Mouse (Mus musculus) hindbrain, embryonic 12.5 days (tissue): Measurements from ENCODE around the gene Pxylp1. TPM values are rescaled to one million over a fixed set of nuclear protein-coding genes. Genes with fewer than 3 reads are reported as not detected.

Experiments
- ATAC-seq: fragments of 200-750 bp; cut with Nextera tagmentation; 2 replicates; pipeline ENCODE4 v1.8.0; 2017; ENCODE audit warnings: moderate TSS enrichment; ENCODE audit not compliant: low FRiP score
- H3K27ac ChIP-seq: fragments of 300-500 bp; sonication (generic); 2 replicates; pipeline ENCODE4 v1.5.1; 2016; ENCODE audit warnings: mild to moderate bottlenecking
- H3K27me3 ChIP-seq: fragments of 300-500 bp; sonication (generic); 2 replicates; pipeline ENCODE4 v1.6.1; 2016; ENCODE audit warnings: mild to moderate bottlenecking
- H3K36me3 ChIP-seq: fragments of 300-500 bp; sonication (generic); 2 replicates; pipeline ENCODE4 v1.6.1; 2016; ENCODE audit warnings: mild to moderate bottlenecking
- H3K4me1 ChIP-seq: fragments of 300-500 bp; sonication (generic); 2 replicates; pipeline ENCODE4 v1.6.1; 2016
- H3K4me2 ChIP-seq: fragments of 300-500 bp; sonication (generic); replicated peaks from 2 replicates; pipeline ENCODE4 v1.6.1; 2016; ENCODE audit warnings: mild to moderate bottlenecking
- H3K4me3 ChIP-seq: fragments of 300-500 bp; sonication (generic); 2 replicates; pipeline ENCODE4 v1.5.1; 2016; ENCODE audit warnings: mild to moderate bottlenecking
- H3K9ac ChIP-seq: fragments of 300-500 bp; sonication (generic); 2 replicates; pipeline ENCODE4 v1.6.1; 2016; ENCODE audit warnings: mild to moderate bottlenecking, moderate library complexity
- H3K9me3 ChIP-seq: fragments of 300-500 bp; sonication (generic); replicated peaks from 2 replicates; pipeline ENCODE4 v1.6.1; 2016; ENCODE audit warnings: mild to moderate bottlenecking
- WGBS: fragments of 180-500 bp; shearing (Covaris S2); methylation state at CpG from one replicate; pipeline ENCODE4 v1.1.7; 2016; 5-methylcytosine and 5-hydroxymethylcytosine counted together
- polyA plus RNA-seq: library from polyadenylated mRNA; unstranded; fragments of >200 nt; fragmentation: Nextera tagmentation; extraction: Ambion mirVana; gene quantifications from 2 replicates; pipeline ENCODE4 v1.2.1, GENCODE M21; 2016

The Pxylp1 gene
- polyA plus RNA-seq, 1 experiment from 2014 or later, result 59.9 TPM

DNA sequence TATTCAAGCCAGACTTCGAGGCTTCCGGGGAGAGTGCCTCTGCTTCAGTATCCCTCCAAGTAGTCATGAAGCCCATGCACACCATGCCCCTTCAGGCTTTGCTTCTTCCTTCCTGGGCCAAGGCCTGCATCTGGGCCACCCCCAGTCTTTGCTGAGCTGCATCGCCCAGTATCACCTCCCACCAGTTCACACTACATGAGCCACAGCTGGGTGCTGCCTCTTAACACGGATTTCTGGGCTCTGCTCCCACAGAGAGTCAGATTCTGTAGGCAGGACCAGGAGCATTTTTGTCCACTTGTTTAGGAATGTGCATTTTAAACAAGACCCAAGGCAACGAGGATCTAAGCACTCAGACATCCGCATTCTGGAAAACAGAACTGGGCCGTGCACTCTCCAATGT is 40.8 kb downstream of the Pxylp1 start:
- Histone ChIP-seq H3K9me3 (no peaks in the 10 kb centered on the region), H3K36me3 (no peaks in the 10 kb centered on the region), H3K27me3 (no peaks in the 10 kb centered on the region), H3K4me2 (no peak overlapping the region), H3K27ac (0 out of 2 replicates have a peak overlapping the region, but pooled peaks have one; percentile 0), H3K9ac (no peak overlapping the region), H3K4me1 (peaks cover 20% of the 10 kb centered on the region), H3K4me3 (no peak overlapping the region)
- 68% methylated on average over 7 of the region's 7 CpGs for WGBS
- no peak for ATAC-seq

DNA sequence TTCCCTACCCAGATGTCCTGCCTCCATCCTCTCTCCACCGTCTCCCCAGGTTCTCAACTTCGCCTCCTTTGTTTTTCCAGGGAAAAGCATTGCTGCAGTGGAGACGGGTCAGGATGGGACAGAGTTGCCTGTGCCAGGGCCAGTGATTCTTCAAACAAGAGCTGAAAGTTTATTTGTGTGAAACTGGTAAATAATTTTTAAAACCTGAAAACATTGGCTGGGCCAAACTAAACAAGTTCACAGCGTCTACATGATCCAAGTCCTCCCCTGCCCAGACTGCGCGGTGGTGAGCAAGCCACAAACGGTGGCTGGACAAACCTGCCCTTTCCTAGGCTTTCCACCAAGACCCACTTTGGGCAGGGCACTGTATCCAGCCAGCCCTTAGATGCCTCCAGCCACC is 41.4 kb downstream of the Pxylp1 start:
- Histone ChIP-seq H3K27ac (0 out of 2 replicates have a peak overlapping the region, but pooled peaks have one; percentile 0), H3K4me1 (peaks cover 20% of the 10 kb centered on the region), H3K9me3 (no peaks in the 10 kb centered on the region), H3K4me2 (no peak overlapping the region), H3K9ac (no peak overlapping the region), H3K36me3 (no peaks in the 10 kb centered on the region), H3K4me3 (no peak overlapping the region), H3K27me3 (no peaks in the 10 kb centered on the region)
- ATAC-seq, result no peak
- 85% methylated on average over 7 of the region's 7 CpGs for WGBS

DNA sequence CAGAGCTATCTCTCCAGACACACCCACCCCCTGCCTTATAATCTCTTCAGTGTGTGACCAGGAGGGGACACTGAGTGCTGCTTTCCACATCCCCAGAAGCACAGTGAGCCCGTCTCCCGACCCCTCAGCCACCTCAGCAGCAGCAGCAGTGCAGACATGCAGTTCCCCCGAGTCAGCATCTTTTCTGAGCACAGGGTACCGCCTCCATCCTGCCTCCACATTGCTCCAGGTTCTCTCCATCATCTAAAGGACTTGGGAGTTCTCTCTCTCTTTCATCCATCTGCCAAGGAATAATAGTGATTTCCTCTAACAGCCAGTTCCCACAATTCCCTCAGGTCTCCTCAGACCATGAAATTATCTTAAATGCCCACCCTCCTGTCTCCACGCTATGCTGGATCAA is 43.5 kb downstream of the Pxylp1 start:
- no peak overlapping the region for H3K9ac ChIP-seq
- H3K27me3 ChIP-seq, result no peaks in the 10 kb centered on the region
- no peak overlapping the region for H3K4me3 ChIP-seq
- H3K27ac ChIP-seq, result peak overlapping the region; percentile 70
- no peak overlapping the region for H3K4me2 ChIP-seq
- WGBS, result 47% methylated on average over 5 of the region's 5 CpGs
- H3K4me1 ChIP-seq, result peaks cover 29% of the 10 kb centered on the region
- 0 out of 2 replicates have a peak, but pooled peaks cover 3% of the 10 kb centered on the region for H3K36me3 ChIP-seq
- no peaks in the 10 kb centered on the region for H3K9me3 ChIP-seq
- ATAC-seq, result no peak

DNA sequence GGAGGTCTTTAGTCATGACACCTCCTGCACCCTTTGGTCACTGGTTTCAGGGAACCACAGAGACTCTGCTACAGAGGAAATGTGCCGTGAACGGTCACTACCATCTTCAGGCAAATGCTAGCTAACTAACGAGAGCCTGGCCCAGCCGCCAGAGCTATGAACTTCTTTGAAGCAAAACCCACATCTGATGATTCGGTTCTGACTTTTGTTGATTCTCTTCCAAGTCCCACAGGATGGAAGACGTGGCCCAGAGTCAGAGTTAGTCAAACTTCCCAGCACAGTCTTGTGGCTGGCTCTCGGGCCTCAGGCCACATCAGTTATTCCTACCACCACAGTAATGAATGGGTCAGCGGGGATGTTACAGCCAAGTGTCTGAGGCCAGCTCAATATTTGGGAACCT is 46.1 kb downstream of the Pxylp1 start:
- H3K4me3 ChIP-seq, result no peak overlapping the region
- no peak overlapping the region for H3K4me2 ChIP-seq
- H3K27ac ChIP-seq, result no peak overlapping the region
- H3K9ac ChIP-seq, result no peak overlapping the region
- H3K27me3 ChIP-seq, result no peaks in the 10 kb centered on the region
- no peak for ATAC-seq
- WGBS, result 94% methylated on average over 8 of the region's 8 CpGs
- peaks cover 6% of the 10 kb centered on the region; the same call in 1 of the 2 replicates for H3K9me3 ChIP-seq
- H3K36me3 ChIP-seq, result 0 out of 2 replicates have a peak, but pooled peaks cover 8% of the 10 kb centered on the region
- H3K4me1 ChIP-seq, result peaks cover 27% of the 10 kb centered on the region

DNA sequence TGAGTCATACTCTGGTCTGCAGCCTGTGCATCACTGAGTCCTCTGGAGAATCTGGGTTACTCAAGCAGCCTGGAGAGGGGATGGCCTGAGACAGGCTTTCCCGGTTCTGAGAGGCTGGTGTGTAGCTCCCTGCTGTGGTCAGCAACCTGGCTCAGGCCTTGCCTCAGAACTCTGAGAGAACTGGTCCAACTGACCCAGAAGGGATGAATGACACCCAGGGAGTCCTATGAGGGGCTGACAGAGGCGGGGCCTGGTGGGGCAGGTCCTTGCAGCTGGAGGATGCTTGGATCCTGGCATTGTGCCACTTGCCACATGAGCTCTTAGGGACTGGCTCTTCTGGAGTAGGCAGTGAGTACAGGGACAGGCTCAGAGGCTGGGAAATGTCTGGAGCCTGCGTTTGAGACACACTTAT is 47.7 kb downstream of the Pxylp1 start:
- H3K4me1 ChIP-seq, result peaks cover 30% of the 10 kb centered on the region
- H3K27me3 ChIP-seq, result no peaks in the 10 kb centered on the region
- WGBS, result 51% methylated on average over 3 of the region's 3 CpGs
- H3K4me2 ChIP-seq, result no peak overlapping the region
- H3K9ac ChIP-seq, result no peak overlapping the region
- H3K27ac ChIP-seq, result no peak overlapping the region
- ATAC-seq, result peak; percentile 38; the same call in 1 of the 2 replicates
- H3K9me3 ChIP-seq, result peaks cover 6% of the 10 kb centered on the region; the same call in 1 of the 2 replicates
- H3K36me3 ChIP-seq, result 0 out of 2 replicates have a peak, but pooled peaks cover 8% of the 10 kb centered on the region
- no peak overlapping the region for H3K4me3 ChIP-seq

DNA sequence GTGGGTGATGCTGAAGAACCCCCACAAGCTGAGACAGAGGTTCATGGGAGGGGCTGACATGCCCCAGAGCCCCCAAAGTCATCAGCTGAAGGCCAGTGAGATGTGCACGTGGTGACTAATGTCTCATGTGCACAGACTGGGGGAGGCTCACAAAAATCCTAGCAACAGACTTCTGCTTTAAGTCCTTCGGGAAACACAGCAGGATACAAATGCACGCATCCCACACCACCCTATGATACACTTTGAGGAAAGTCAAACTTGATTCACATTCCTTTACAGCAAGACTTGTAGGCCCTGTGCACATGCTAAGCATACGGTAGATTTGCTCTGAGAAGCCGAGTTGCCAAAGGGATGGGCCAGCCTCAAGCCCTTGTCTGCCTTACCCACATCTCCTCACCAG is 53.1 kb downstream of the Pxylp1 start:
- peaks cover 37% of the 10 kb centered on the region for H3K4me1 ChIP-seq
- peaks cover 6% of the 10 kb centered on the region; the same call in 1 of the 2 replicates for H3K9me3 ChIP-seq
- no peak overlapping the region for H3K9ac ChIP-seq
- no peak overlapping the region for H3K27ac ChIP-seq
- no peaks in the 10 kb centered on the region for H3K27me3 ChIP-seq
- ATAC-seq, result no peak
- 85% methylated on average over 5 of the region's 5 CpGs for WGBS
- H3K4me3 ChIP-seq, result no peak overlapping the region
- H3K36me3 ChIP-seq, result 0 out of 2 replicates have a peak, but pooled peaks cover 10% of the 10 kb centered on the region
- no peak overlapping the region for H3K4me2 ChIP-seq

DNA sequence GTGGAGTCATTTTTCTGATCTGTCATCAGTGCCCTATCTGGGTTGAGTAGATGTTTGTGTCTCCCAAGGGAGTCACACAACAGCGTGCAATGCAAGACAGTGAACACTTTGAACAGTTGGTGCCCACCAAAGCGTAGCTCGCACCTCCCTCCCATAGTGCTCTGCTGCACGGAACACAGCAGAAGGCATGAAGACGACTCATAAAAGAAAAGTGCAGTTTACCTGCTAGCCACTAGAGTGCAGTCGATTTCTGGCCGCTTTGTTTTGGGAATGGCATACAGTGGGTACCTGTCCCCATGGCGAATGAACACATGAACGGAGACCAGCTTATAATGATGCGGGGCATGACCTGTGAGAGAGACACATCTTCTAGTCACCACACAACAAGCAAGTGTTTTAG is 53.6 kb downstream of the Pxylp1 start:
- no peak overlapping the region for H3K9ac ChIP-seq
- 0 out of 2 replicates have a peak, but pooled peaks cover 6% of the 10 kb centered on the region for H3K36me3 ChIP-seq
- no peaks in the 10 kb centered on the region for H3K27me3 ChIP-seq
- peaks cover 6% of the 10 kb centered on the region; the same call in 1 of the 2 replicates for H3K9me3 ChIP-seq
- peak overlapping the region; percentile 82 for H3K27ac ChIP-seq
- no peak overlapping the region for H3K4me2 ChIP-seq
- no peak overlapping the region for H3K4me3 ChIP-seq
- peaks cover 32% of the 10 kb centered on the region for H3K4me1 ChIP-seq
- 30% methylated on average over 10 of the region's 10 CpGs for whole genome bisulfite sequencing
- ATAC-seq, result peak; percentile 44

DNA sequence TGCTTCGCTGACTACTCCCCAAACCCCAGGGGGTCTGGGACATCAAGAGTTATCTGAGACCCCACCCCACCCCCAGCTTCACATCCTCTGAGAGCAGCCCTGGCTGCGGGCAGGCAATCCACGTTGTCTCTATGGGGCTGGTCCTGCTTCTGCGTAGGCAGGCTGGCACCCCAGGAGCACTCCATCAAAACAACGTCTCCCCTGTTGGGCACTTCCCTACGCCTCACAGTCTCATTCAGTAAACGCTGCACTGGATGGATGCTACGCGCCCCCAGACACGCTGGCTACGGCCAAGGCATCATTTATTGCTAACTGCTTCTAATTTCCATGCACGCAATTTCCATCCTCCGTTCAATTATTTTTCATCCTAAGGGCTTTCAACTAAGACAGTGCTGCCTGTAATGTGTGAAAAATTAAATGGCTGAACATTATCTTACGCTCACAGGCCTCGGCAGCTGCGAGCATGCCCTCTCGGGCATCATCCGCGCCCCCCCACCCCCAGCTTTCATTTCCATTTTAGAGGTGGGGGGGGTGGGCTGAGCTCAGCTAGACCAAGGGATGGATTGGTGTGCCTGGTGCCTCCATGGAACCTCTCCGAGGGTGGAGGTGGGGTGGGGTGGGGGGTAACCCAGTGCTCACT is 54.6 kb downstream of the Pxylp1 start:
- Histone ChIP-seq H3K9me3 (peaks cover 6% of the 10 kb centered on the region; the same call in 1 of the 2 replicates), H3K4me2 (peak overlapping the region; percentile 34), H3K4me1 (peaks cover 39% of the 10 kb centered on the region), H3K27ac (peak overlapping the region; percentile 82), H3K4me3 (no peak overlapping the region), H3K27me3 (no peaks in the 10 kb centered on the region), H3K9ac (no peak overlapping the region), H3K36me3 (0 out of 2 replicates have a peak, but pooled peaks cover 5% of the 10 kb centered on the region)
- WGBS, result 21% methylated on average over 20 of the region's 20 CpGs
- ATAC-seq, result peak; percentile 77

DNA sequence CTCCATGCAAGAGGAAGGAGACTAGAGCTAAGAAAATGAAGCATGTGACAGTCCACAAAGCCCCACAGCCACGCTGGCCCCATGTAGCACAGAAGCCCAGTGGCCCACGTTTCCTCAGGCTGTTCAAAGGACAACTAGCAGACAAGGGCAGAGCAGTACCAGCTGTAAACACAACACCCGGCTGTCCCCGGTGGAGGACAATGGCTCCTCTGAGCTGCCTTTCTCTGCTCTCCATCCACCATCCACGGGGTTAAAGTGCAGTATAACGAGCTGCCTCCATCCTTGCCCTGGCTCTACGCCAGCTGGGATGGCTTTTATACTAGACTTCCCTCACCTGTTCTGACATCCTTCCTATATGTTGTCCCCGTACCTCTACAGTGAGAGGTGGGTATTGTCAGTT is 55.5 kb downstream of the Pxylp1 start:
- Histone ChIP-seq H3K27me3 (no peaks in the 10 kb centered on the region), H3K4me2 (no peak overlapping the region), H3K4me3 (no peak overlapping the region), H3K9ac (no peak overlapping the region), H3K27ac (peak overlapping the region; percentile 82), H3K4me1 (peaks cover 43% of the 10 kb centered on the region), H3K9me3 (no peaks in the 10 kb centered on the region), H3K36me3 (0 out of 2 replicates have a peak, but pooled peaks cover 3% of the 10 kb centered on the region)
- WGBS, result 25% methylated on average over 8 of the region's 8 CpGs
- 0 out of 2 replicates have a peak, but pooled peaks have one; percentile 13 for ATAC-seq

DNA sequence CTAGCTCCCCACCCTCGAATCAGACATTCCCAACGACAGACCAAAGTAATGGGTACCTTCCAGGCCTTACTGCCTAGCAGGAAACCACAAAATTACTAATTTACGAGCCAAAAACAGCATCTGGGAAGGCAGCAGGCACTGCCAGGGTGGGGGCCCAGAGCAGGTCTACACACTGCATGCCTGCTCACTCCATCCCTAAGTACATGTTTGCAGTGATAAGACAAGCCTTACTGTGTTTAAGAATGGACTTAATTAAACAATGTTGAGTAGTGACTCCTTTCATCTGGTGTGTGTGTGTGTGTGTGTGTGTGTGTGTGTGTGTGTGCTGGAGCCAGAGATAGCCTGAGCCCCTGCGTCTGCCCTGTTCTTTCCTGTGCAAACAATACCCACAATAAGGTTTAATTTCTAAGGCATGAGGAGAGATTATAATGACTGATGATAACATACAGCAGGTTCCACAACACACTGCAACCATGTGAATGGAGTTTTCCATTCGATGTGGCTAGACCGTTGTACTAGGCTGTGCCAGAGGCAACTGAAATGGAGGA is 57.0 kb downstream of the Pxylp1 start:
- no peaks in the 10 kb centered on the region for H3K9me3 ChIP-seq
- no peak overlapping the region for H3K4me2 ChIP-seq
- no peak overlapping the region for H3K4me3 ChIP-seq
- no peak overlapping the region for H3K27ac ChIP-seq
- H3K9ac ChIP-seq, result no peak overlapping the region
- H3K4me1 ChIP-seq, result peaks cover 48% of the 10 kb centered on the region
- no peak for ATAC-seq
- 0 out of 2 replicates have a peak, but pooled peaks cover 3% of the 10 kb centered on the region for H3K36me3 ChIP-seq
- no peaks in the 10 kb centered on the region for H3K27me3 ChIP-seq
- 90% methylated on average over 6 of the region's 6 CpGs for WGBS

DNA sequence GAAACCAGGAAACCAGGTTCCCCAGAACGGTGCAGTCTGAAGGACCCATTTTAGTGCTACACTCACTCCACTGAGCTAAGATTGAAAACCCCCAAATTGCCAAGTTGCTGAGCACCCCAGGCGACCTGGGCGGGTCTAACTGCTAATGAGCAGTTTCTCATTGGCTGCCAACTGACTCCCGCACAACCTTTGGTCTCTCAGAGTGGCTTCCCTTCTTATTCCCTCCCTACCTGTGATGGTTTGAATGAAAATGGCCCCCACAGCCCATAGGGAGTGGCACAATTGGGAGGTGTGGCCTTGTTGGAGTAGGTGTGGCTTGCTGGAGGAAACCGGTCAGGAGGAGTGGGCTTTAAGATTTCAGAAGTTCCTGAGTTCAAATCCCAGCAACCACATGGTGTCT is 58.9 kb downstream of the Pxylp1 start:
- 66% methylated on average over 5 of the region's 5 CpGs for WGBS
- Histone ChIP-seq H3K4me2 (no peak overlapping the region), H3K4me1 (peaks cover 41% of the 10 kb centered on the region), H3K27me3 (no peaks in the 10 kb centered on the region), H3K9ac (no peak overlapping the region), H3K4me3 (no peak overlapping the region), H3K36me3 (peaks cover 7% of the 10 kb centered on the region), H3K9me3 (no peaks in the 10 kb centered on the region), H3K27ac (no peak overlapping the region)
- ATAC-seq, result no peak

DNA sequence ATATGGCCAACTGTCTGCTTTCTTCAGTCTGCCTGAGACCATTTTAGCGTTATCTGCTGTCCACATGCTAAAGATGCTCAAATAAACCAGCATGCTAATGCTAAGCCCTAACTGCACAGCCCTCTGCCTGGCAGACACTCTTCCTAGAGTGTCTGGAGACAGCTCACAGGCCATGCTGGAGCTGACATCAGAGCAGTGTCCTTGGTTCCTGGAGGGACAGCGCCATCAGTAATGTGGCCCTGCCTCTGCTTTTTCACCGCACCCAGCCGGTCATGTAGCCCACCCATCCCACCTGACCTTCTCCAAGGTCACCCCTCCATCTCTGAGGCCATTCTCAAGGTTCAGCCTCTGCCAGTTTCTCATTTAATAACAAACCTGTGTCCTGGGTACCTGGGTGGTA is 60.0 kb downstream of the Pxylp1 start:
- Histone ChIP-seq H3K36me3 (peaks cover 9% of the 10 kb centered on the region), H3K9me3 (no peaks in the 10 kb centered on the region), H3K9ac (no peak overlapping the region), H3K27ac (peak overlapping the region; percentile 26; the same call in 1 of the 2 replicates), H3K4me1 (peaks cover 30% of the 10 kb centered on the region), H3K27me3 (no peaks in the 10 kb centered on the region), H3K4me3 (no peak overlapping the region), H3K4me2 (no peak overlapping the region)
- 87% methylated on average over 4 of the region's 4 CpGs for WGBS
- ATAC-seq, result no peak
